Mouse (Mus musculus) c-Kit-positive CD71-positive TER-119-positive erythroid progenitor cells, embryonic 14.5 days (primary cell): ENCODE data around the gene Tagap1.
"Not testable (repeated sequence)": the region's sequence is repeated elsewhere in the genome, so short reads cannot be mapped to it uniquely, and the experiment has no call there.

ENCODE experiments used
- DNase-seq: peaks from one replicate; pipeline ENCODE4 v3.0.0-alpha.2; 2013; ENCODE audit warnings: low spot score

Tagap1 gene

DNA sequence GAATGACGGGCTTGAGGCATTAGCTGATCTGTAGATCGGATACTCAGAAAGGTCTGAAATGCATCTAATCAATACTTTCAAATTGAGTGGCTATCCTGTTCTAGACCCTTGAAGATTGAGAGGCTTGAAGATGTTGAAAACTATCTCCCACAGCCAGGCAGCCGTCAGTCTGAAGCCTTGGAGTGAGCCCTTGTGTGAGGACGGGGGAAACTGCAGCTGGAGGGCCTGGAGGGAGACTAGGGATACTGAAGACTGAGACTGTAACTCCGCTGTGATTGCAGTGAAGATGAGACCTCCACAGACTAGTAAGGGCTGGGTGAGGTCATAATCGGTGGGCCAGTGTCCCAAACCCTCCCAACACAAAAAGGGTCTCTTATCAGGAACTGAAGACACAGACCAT lies 1.4 kb upstream of the Tagap1 start:
- DNase-seq: not testable (repeated sequence)

- not testable (repeated sequence) for DNase-seq
These were observed 435 bp upstream of the Tagap1 start for GRCm38 (mm10) chr17:6961181-6962000.

DNA sequence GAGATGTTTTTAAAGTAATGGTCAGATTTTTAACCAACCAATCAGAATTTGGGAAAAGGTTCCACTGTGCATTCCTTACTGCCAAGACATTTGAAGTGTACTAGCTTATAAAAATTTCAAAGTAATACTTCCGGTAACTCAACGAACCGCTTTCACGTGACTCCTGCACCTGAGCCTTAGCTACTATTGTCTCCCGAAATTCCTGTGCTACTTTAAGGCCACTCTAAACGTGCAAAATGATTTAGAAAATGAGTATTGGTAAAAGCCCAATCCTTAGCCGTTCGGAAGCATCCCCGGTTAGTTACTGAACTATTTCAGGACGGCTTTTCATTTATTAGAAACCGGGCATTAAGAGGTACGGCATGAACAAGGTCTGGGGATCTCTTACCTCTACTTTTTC lies 607 bp downstream of the Tagap1 start:
- not testable (repeated sequence) for DNase-seq

- DNase-seq: not testable (repeated sequence)
These were observed 1.3 kb downstream of the Tagap1 start for GRCm38 (mm10) chr17:6959543-6960259.

DNA sequence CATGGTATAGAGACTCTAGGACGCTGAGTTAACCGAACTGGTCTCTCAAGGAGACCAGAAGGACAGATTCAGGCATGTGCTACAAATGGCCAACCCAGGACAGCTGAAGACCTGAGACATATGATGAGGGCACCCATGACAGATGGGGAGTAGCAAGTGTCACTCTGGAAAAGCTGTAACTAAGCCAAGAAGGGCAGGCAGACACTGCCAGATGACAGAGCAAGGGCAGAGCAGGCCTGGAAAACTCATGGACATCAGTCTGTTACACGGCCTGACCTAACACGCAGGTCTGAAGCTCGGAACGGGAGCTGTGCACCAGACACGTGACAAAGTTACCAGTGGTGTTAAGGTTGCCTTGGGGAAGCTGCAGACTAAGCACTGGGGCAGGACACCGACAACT lies 2.1 kb downstream of the Tagap1 start:
- DNase-seq: not testable (repeated sequence)

DNA sequence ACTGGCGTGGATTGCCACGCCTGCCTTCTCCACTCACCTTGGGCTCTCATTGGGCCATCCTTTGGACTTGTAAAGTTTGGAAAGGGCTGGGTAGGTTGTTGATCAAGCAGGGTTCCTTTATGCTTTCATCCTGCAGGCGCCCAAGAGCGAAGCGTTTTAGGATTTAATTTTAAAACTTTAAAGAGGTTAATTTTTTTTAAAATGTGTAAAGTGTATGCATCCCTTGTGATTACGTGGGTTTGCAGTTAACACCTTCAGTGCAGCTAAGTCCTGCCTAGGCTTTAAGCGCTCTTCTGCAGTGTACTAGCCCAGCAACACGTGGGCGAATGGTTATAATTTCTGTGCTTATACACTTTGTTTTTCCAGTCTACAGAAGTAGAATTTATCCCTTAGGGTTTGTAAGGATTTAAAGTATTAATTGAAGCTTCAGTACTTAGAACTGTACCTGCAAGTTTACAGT lies 12.2 kb downstream of the Tagap1 start:
- DNase-seq: not testable (repeated sequence)

GRCm38 (mm10) chr17:6947984-6948768 lies 12.8 kb downstream of the Tagap1 start, which contains the start of gene Rsph3b:
Gene Rsph3b, minus strand, starts transcription at chr17:6948682.
- DNase-seq: peak; percentile 47

- not testable (repeated sequence) for DNase-seq
These were observed 13.3 kb downstream of the Tagap1 start for GRCm38 (mm10) chr17:6947637-6947983.

GRCm38 (mm10) chr17:6942560-6942959 lies 18.4 kb downstream of the Tagap1 start:
- not testable (repeated sequence) for DNase-seq

DNA sequence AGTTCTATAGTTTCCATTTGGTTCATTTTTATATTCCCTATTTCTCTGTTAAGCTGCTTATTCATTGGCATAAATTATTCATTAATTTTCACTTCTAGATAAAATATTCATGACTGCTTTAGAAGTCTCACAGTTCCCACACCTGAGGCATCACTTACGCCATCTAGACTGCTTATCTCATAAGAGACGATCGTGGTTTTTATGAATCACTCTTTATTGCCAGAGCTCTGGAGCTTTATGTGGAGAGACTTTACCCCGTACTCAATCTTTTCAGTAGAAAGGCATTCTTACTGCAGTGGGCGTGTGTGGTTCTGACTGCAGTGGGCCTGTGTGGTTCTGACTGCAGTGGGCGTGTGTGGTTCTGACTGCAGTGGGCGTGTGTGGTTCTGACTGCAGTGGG lies 29.3 kb downstream of the Tagap1 start:
- DNase-seq: not testable (repeated sequence)

DNA sequence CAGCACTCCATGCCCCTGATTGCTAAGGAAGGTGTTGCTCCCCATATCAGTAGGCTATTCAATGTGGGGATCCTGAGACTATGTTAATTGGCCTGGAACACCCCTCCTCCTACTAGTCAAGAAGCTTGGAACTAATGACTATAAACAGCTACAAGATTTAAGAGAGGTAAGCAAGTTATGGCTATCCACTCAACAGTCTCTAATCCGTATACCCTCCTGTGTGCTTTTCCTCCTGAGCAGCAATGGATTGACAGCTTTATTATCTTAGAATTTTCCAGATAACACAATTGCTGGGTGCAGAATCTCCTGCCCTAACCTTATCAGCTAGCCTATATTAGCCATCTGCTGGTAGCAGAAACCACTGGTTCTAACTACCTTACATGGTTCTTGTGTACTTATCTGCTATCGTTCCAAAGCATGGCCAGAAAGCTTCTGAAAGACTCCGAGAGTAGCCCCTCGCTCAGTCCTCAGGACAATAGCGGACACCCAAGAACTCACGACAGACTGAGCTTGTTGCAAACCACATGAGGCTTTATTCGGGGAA lies 40.5 kb downstream of the Tagap1 start:
- not testable (repeated sequence) for DNase-seq

DNA sequence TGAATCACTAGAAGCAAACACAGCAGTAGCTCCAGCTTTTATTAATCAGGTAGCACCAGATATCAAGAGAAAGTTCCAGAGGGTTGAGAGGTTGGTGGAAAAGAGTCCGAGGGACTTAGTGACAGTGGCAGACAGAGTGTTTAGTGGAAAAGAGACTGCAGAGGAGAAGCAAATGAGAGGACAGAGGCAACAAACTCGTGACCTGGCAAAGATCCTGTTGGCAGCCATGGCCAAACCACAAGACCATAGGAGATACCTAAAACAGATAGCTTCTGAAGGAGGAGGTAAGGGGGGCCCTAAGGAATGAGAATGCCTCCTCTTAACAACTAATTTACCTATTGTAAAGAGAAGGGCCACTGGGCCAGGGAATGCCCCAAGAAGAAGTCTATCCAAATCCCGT lies 41.6 kb downstream of the Tagap1 start:
- DNase-seq: not testable (repeated sequence)

DNA sequence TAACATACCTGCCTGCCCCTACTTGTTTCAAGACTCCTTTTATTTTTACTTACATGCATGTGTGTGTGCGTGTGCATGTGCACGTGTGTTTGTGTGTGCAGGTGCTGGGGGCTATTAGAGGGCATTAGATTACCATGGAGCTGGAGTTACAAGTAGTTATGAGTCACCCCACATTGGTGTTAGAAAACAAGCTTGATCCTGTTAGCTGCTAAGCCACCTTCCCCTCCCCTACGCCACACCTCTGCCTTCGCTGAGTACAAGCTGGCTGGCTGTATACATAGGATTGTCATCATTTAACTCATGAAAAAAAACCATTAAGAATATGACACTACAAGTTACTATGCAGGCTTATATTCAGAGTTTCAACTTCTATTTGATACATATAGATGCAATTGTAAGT lies 45.7 kb downstream of the Tagap1 start:
- not testable (repeated sequence) for DNase-seq

DNA sequence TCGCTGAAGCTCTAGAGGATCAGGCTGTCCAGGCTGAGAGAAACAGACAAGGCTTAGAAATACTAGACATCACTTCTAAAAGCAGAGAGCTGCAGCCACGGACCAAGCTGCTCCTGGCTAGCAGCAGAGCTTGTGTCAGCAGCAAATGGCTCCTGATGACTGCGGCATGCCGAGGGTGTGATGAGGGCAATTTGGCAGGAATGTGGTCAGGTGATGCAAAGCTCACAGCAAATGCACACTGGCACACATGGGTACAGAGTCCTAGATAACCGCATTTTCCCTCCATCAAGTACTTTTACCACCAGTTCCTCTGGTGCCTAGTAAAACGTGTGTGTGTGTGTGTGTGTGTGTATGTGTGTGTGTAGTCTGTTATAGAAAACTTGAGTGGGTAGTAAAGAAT lies 46.9 kb downstream of the Tagap1 start:
- not testable (repeated sequence) for DNase-seq
